Mouse (Mus musculus): ENCODE measurements at regions not wholly inside any gene's neighbourhood (a gene's known extent, or its start where the extent isn't known, plus 50 kb on each side); places are given as distances from the start of the nearest gene placed in this dataset.

DNA sequence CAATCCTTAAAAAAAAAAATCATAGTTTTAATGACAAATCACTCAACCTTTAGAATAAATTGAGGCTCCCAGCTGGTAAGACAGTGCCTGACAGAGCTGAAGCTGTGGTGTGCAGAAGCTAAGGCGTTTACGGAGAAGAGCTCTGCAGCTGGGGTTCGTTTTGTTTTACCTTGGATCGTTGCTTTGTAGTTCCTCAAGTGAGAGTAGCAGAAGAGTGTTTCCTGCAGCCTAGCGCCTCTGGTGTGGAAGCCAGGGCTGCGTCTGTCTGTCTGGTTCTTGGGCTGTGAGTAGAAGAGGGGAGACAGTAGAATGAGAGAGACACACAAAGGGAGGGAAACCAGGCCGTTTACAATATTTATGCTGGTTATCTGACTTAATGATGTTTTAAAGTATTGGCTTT, 296.8 kb downstream of the Irs2 start:
- DNase-seq, result no peak

DNA sequence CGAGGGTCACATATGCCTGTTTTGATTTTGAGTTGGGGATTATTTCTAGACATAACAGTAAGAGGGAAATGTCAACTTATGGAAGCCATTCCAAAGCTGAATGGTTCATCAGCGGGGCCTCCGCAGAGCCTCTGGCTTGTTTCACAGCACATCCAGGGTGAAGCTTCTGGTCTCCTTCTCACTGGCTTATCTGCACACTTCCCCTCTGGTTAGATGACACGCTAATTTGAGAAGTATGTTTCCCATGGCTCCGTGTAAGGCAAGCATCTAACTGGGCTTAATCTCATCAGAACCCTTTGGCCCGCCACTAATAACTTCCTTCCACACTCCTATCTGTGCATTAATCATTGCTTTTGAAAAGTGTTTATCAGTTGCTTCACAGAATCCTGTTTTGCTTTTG, 299.7 kb downstream of the Irs2 start:
- no peak for DNase-seq

DNA sequence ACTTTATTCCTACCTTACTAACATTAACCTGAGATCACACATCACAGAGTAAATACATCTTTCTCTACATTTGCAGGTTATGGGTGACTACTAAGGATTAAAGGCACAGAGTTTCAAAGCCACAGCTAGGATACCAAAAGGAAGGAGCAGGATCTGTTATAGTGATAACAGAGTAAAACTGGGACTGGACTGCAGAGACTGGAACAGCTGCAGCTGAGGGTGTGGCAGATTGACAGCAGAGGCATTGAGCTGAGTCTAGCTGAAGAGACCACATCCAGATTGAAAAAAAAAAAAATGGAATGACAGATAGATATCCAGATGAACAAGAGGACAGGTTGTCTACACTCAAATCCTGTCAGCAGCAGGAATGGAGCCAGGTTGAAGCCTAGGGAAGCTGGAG, 301.1 kb downstream of the Irs2 start:
- no peak for DNase-seq

DNA sequence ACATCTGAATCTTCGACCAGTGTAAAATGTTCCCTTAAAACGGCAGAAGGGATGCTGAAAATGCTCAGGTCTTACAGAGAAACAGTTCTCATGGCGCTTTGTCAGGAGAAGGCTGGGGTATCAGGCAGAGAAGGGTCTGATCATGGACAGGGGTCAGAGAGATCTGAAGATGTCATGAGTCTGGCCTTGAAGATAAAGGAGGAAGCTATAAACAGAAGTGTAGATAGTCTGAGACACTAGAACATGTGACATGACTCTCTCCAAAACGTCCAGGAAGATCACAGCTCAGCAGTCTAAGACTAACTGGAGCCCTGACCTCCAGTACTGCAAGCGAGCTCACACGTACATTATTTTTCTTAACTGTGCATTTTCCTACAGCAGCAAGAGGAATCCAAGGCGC, 302.3 kb downstream of the Irs2 start:
- no peak for DNase-seq

DNA sequence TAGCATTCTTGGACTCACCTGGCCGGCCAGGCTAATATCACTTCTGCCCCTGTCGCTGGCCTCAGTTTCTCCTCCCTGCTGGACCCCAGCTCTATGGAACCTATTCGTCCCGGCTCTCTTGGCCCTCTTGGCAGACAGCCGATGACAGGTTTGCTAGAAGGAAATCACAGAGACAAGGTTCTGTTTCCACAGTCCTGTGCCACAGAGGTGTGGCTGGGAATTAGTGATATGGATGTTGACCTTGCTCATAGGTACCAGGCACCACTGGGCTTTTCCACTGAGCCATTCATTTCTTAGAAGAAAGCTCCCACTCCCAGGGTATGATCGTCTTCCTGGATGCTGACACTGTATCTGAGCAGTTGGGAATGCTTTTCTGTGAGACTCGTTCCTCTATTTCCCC, 305.5 kb downstream of the Irs2 start:
- DNase-seq, result no peak

DNA sequence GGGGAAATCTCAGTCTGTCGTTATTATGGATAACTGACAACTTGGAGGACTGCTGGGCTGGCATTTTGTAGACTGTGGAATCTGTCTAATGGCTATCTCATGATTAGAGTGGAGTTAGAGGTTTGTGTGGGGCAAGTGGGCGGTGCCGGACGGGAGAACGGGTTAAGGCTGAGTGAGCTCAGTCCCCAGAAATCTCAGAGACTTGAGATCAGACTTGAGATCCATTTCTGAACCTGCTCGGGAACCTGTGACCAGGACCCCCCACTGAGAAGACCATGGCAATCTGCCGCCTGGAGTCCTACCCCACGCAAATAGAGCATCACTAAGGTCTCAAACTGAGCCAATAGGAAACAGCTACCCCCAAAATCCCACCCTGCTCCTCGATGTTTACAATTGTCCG, 306.0 kb downstream of the Irs2 start:
- DNase-seq, result peak in 1 of 2 experiments; percentile 32

DNA sequence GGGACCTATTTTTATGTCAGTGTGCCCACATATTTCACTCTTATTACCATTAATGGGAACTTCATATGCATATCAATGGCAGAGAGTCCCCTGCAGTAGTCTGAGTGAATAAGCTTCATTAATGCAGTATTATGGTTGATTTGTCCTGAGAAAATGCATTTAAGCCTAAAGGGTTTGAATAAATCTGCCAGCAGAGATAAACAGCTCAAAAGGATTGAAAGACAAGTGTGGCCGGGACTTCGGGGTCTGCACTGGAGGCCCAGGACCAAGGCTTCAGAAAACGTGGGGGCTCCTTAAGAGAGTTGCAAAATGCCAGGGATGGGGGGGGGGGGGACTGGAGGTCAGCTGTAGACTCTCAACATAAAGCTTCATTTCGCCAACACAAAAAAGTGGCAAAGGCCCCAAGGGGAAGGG, 306.6 kb downstream of the Irs2 start:
- DNase-seq, result no peak

DNA sequence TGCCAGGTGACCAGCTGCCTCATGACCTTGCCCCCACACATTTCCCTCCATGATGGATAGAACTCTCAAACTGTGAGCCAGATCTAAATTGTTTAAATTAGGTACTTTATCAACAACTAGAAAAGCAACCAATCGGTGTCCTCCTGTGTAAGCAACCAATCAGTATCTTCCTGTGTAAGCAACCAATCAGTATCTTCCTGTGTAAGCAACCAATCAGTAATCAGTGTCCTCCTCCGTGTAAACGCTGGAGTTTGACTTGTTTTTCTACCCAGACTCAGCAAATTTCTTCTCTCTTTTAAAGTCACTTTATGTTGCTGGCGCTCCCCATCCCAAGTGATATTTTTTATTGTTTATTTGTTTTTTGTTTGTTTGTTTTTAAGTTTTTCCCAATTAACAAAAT, 307.0 kb downstream of the Irs2 start:
- no peak for DNase-seq

DNA sequence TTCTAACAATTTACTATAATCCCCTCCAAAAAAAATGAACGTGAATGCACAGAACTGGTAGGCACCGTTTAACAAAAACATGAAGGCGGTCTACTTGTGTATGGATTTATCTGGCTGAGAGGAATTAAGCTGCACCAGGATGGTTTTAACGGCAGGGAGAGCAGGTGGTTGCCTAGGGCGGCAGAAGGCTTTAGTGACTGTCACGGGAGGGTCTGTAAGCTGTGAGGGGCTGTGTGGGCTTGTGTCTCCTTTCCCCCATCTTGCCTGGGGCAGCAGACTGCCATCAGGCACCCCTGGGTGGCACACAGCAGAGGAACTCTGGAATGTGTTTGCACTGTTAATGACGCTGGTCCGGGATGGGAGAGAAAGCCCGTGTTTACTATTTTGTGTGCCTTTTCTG, 308.6 kb downstream of the Irs2 start:
- DNase-seq, result no peak

DNA sequence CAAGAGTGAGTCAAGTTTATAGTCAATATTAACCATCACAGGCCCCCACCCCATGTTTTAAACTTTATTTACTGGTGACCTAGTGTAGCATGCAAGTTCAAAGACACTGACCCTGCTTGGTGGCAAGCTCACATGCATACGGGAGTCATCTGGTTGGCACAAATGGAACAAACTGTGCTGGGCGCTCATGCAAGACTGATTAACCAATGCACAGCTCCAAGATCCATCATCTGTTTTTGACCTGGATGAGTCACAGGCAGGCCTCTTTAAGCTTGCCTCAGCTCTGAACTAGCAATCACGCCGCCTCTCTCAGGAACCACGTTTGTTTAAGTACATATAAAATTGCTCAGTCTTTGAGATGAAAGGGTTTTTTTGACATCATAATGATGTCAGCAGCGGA, 313.1 kb downstream of the Irs2 start:
- peak in 1 of 2 experiments; percentile 18 for DNase-seq

DNA sequence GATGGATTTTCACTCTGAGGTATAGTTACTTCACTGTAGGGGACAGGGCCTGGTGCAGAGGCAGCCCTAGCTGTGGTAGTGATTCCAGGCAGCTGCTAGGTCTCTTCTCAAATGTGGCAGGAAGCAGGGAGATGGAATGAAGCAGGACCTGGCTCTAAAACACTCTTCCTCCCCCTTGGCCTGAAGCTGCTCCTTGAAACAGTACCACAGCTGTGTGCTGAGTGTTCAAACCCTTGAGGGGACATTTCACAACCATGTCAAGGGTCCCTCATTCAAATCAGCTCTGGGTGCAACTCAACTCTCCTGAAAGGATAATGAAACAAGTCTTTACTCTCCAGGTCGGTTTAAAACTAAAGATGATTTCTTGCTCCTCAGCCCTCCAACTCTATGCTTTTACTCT, 317.6 kb downstream of the Irs2 start:
- no peak for DNase-seq

DNA sequence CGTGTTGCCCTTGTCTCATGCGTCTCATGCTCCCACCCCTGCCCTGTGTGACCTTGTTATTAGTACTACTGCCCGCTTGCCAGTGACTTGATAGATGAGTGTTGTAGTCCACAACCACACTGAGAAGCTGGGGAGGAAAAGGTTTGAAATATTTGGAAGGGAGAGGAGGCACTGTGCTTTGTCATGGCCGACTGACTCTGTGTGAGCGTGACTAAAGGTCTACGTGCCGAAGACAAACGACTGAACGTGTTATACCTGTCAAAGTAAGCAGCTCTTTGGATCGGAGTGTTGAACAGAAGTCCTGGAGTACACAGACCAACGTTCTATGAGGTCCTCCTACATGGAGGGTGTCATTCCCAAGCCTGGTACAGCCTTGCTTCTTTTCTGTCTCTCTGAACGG, 318.4 kb downstream of the Irs2 start:
- no peak for DNase-seq

DNA sequence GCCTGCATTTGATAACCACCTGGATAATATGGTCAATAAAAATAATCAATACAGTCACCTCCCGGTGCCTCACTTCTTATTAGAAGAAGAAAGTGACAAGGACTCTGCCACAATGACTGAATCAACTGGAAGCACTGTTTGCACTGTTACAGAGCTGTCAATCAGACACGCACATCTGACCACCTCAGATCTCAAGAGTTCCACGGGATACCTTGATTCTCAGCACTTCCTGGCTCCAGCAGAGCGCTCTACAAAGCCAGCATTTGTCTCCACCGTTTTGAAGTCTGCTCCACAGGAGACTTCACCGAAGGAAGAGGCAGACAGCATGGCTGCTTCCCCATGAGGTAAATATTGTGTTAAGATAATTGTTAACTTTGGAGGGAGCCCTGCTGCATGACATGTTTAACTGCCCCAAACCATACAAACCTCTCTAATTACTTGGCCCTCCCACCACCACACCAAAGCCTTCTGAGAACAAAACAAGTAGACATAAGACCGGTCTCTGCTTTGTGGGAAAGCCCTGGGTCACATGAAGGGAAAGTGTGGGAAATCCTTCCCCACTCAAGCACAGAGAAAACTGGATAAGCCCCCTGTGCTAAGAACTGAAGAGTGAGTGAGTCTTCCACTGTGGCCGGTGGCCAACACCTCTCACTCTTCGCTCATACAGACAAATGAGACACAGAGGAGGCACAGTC, 320.2 kb downstream of the Irs2 start:
- no peak for DNase-seq
